Mouse (Mus musculus): ENCODE measurements around the gene Cep85l. TPM values are rescaled to one million over a fixed set of nuclear protein-coding genes. Genes with fewer than 3 reads are reported as not detected.

Cep85l gene
- polyA plus RNA-seq, 1 experiment = 9.5 TPM

DNA sequence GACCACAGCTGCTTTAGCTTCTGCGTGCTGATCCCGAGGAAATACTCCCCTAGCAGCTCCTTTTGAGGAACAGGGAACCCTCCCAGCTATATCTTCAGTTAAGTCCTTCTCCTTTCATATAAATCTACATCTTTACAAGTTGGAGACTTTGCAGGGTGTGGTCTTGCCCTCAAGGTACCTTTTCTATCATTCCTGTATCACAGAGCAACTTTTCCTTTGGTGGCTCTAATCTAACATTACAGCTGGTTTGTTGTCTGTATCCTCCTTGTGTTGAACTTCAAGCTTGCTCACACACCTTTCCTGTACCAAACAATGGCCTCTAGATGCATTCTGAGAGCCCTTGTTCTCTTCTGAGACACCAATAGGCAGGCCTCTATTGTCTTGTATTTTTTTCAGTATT lies 145.1 kb downstream of the Cep85l start:
- no peak overlapping the region for H3K27ac ChIP-seq (ENCODE audit: insufficient read depth, low read depth, low read length)
- H3K4me1 ChIP-seq (ENCODE audit: control insufficient read depth, insufficient read depth, low read length) = no peaks in the 10 kb centered on the region
- no peak for TF ChIP-seq POLR2A (IDR thresholded peaks at IDR 0.05; ENCODE audit: borderline replicate concordance, low read depth, low read length)
- no peak for TF ChIP-seq CTCF (IDR thresholded peaks at IDR 0.05; ENCODE audit: low read depth, low read length)
- H3K4me3 ChIP-seq (ENCODE audit: insufficient read depth, low read length) = no peak overlapping the region

- no peak overlapping the region for H3K4me3 ChIP-seq (ENCODE audit: insufficient read depth, low read length)
- no peak for TF ChIP-seq POLR2A (IDR thresholded peaks at IDR 0.05; ENCODE audit: borderline replicate concordance, low read depth, low read length)
- TF ChIP-seq CTCF (IDR thresholded peaks at IDR 0.05; ENCODE audit: low read depth, low read length) = no peak
Measured at GRCm38 (mm10) chr10:53234086-53234613, 145.6 kb downstream of the Cep85l start.

DNA sequence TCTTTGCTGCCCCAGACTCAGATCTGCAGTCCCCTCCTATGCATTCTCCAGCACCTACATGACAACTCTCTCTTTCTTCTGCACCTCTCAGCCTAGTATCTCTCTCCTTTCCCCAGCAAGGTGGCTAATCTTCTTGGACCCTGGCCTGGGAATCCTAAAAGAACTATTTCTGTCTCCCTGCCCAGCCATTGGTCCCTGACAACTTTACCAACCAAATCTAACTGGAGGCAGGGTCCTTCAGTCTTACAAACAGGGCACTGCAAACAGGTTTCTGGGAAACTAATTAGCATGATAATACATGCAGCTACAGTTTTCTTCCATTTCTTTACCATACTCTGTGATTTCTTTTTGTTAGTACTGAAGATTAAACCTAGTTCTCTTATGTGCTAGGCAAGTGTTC lies 148.9 kb downstream of the Cep85l start:
- no peak overlapping the region for H3K27ac ChIP-seq (ENCODE audit: insufficient read depth, low read depth, low read length)
- no peaks in the 10 kb centered on the region for H3K4me1 ChIP-seq (ENCODE audit: control insufficient read depth, insufficient read depth, low read length)
- H3K4me3 ChIP-seq (ENCODE audit: insufficient read depth, low read length) = no peak overlapping the region
- TF ChIP-seq POLR2A (IDR thresholded peaks at IDR 0.05; ENCODE audit: borderline replicate concordance, low read depth, low read length) = no peak
- no peak for TF ChIP-seq CTCF (IDR thresholded peaks at IDR 0.05; ENCODE audit: low read depth, low read length)

More at GRCm38 (mm10) chr10:53234086-53234613, 145.6 kb downstream of the Cep85l start:
- Histone ChIP-seq H3K27ac (ENCODE audit: insufficient read depth, low read depth, low read length) (no peak overlapping the region), H3K4me1 (ENCODE audit: control insufficient read depth, insufficient read depth, low read length) (no peaks in the 10 kb centered on the region)

DNA sequence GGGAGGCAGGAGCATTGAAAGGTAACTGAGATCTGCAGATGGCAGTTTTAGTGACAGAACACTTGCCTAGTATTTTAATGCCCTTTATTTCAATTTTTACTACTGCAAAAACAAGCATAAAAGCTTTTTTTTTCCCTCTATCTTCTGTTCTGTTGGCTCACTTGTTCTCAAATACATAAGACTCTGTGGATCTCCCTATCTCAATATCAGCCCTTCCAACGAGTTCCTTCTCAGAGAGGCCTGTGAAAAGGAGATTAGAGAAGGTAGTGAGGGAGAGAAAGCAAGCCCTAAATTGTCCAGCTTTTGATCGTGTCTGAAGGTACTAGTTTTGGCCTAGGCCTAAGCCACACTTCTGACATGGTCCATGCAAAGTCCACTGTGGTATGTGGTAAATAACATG lies 150.6 kb downstream of the Cep85l start:
- TF ChIP-seq POLR2A (IDR thresholded peaks at IDR 0.05; ENCODE audit: borderline replicate concordance, low read depth, low read length) (no peak), CTCF (IDR thresholded peaks at IDR 0.05; ENCODE audit: low read depth, low read length) (no peak)
- H3K4me3 ChIP-seq (ENCODE audit: insufficient read depth, low read length) = no peak overlapping the region
- H3K4me1 ChIP-seq (ENCODE audit: control insufficient read depth, insufficient read depth, low read length) = no peaks in the 10 kb centered on the region
- no peak overlapping the region for H3K27ac ChIP-seq (ENCODE audit: insufficient read depth, low read depth, low read length)

Other genes with a start within 250 kb of the Cep85l start
- not detected in 2 replicates for gene Pln, start 42.3 kb downstream of the Cep85l start, polyA plus RNA-seq (2012; ENCODE audit: insufficient read depth, insufficient read length, missing spikeins)
- gene Asf1a, start 216.8 kb upstream of the Cep85l start, polyA plus RNA-seq (2012; ENCODE audit: insufficient read depth, insufficient read length, missing spikeins) = 17.4 and 17.9 TPM in 2 replicates